Mouse (Mus musculus): ENCODE measurements at regions not wholly inside any gene's neighbourhood (a gene's known extent, or its start where the extent isn't known, plus 50 kb on each side); places are given as distances from the start of the nearest gene placed in this dataset.
A peak's percentile ranks its signal among the peaks of the same experiment; 100 is the strongest.

DNA sequence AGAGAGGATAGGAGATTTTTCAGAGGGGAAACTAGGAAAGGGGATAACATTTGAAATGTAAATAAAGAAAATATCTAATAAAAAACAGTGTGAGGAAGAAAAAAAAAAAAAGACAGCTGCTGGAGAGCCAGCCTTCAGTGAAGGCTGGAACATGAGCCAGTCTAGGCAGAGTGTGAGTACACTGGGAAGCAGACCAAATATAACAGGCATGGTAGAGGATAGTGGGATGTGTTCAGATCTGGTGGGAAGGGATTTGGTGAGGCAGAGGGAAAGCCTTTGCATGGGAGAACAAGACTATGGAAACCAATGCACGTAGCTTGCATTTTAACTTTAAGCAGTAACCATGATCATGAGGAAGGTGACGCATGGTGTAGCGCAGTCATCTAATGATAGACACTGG is 144.5 kb upstream of the Ube2e3 start:
- Histone ChIP-seq H3K27ac (no peak overlapping the region), H3K4me3 (replicated peaks) (no peak overlapping the region), H3K9ac (no peak overlapping the region), H3K9me3 (no peaks in the 10 kb centered on the region), H3K4me2 (no peak overlapping the region), H3K27me3 (replicated peaks) (no peaks in the 10 kb centered on the region), H3K4me1 (no peaks in the 10 kb centered on the region), H3K36me3 (no peaks in the 10 kb centered on the region)
- 87% methylated on average over 3 of the region's 3 CpGs for WGBS
- ATAC-seq (ENCODE audit: insufficient read depth, low FRiP score, low read depth): no peak

GRCm38 (mm10) chr2:78722739-78723138 is 145.2 kb upstream of the Ube2e3 start:
- no peak overlapping the region for H3K9ac ChIP-seq
- H3K9me3 ChIP-seq: no peaks in the 10 kb centered on the region
- H3K4me2 ChIP-seq: no peak overlapping the region
- H3K4me1 ChIP-seq: no peaks in the 10 kb centered on the region
- 56% methylated on average over 6 of the region's 6 CpGs for WGBS
- no peak for ATAC-seq (ENCODE audit: insufficient read depth, low FRiP score, low read depth)
- no peak overlapping the region for H3K27ac ChIP-seq
- no peak overlapping the region for H3K4me3 ChIP-seq (replicated peaks)
- no peaks in the 10 kb centered on the region for H3K27me3 ChIP-seq (replicated peaks)
- no peaks in the 10 kb centered on the region for H3K36me3 ChIP-seq

DNA sequence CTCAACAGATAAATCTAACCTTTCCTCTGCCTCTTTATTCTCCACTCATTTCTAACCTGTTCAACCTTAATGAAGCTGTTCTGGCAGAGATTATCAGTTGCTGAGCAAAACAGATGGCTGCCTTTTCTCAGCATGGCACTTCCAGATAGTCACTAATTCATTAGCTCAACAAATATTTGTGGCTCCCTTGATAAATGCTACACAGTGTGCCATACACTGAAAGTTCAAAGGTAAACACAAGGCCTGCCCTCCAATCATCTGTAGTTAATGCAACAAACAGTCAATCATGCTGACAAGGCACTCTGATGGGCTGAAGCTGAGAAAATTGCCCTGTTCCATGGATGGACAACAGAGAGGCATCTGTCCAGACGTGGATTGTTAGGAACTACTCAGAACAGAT is 149.4 kb upstream of the Ube2e3 start:
- Histone ChIP-seq H3K4me2 (no peak overlapping the region), H3K9ac (no peak overlapping the region), H3K27ac (no peak overlapping the region), H3K36me3 (no peaks in the 10 kb centered on the region), H3K4me1 (no peaks in the 10 kb centered on the region), H3K9me3 (no peaks in the 10 kb centered on the region), H3K4me3 (replicated peaks) (no peak overlapping the region), H3K27me3 (replicated peaks) (no peaks in the 10 kb centered on the region)
- ATAC-seq (ENCODE audit: insufficient read depth, low FRiP score, low read depth): peak; percentile 93
- 31% methylated on average over 1 of the region's 1 CpGs for WGBS

DNA sequence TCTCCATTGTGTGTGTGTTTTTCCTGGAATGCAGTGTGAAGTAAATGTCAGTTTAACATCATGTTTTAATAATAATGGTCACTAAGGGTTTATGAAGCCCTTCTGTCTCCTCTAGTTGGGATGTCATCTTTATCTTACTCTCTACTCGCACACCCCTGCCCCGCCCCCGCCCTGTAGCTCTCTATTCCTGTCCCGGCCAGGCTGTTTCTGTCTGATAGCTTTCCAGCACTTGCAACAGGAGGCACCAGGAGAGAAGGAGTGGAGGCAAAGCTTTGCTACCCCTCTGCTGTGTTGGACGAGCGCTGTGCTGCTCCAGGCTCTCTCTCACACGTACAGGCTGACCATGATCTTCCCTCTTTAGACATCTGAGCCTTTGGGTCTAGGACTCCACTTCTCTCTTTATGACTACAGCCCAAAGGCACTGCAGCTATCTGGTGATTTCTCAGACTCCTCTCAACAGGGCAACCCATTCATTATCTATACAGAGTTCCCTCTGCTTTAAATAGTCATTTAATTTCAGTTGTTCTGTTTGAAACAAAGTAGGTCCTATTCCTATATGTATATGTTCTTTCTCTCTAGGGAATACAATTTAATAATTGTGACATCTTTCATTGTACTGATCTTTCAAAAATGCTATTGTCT is 151.6 kb upstream of the Ube2e3 start:
- Histone ChIP-seq H3K9ac (no peak overlapping the region), H3K36me3 (no peaks in the 10 kb centered on the region), H3K4me2 (no peak overlapping the region), H3K4me3 (replicated peaks) (no peak overlapping the region), H3K27ac (no peak overlapping the region), H3K4me1 (no peaks in the 10 kb centered on the region), H3K27me3 (replicated peaks) (no peaks in the 10 kb centered on the region), H3K9me3 (no peaks in the 10 kb centered on the region)
- 59% methylated on average over 7 of the region's 7 CpGs for WGBS
- ATAC-seq (ENCODE audit: insufficient read depth, low FRiP score, low read depth): peak; percentile 92

DNA sequence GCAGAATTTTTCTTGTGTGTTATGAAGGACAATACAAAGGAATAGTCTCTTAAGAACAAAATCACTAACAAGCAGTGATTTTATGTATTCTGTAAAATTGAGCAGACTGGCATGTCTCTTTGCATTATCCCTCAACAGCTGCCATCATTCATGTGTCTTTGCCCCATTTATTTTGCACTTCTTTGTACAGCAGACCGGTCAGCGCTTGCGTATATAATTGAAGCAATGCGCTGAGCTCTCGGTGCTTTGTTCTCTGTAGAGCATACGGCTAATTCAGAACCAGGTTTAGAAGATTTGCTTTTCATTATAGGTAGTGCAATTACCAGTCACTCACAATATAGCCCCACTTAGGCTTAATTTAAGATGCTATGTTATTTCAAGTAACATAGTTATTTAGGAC is 173.1 kb upstream of the Ube2e3 start:
- no peaks in the 10 kb centered on the region for H3K27me3 ChIP-seq (replicated peaks)
- no peak overlapping the region for H3K4me3 ChIP-seq (replicated peaks)
- no peak overlapping the region for H3K9ac ChIP-seq
- H3K9me3 ChIP-seq: no peaks in the 10 kb centered on the region
- ATAC-seq (ENCODE audit: insufficient read depth, low FRiP score, low read depth): no peak
- no peaks in the 10 kb centered on the region for H3K36me3 ChIP-seq
- no peak overlapping the region for H3K4me2 ChIP-seq
- whole genome bisulfite sequencing: 72% methylated on average over 6 of the region's 6 CpGs
- no peaks in the 10 kb centered on the region for H3K4me1 ChIP-seq
- no peak overlapping the region for H3K27ac ChIP-seq

DNA sequence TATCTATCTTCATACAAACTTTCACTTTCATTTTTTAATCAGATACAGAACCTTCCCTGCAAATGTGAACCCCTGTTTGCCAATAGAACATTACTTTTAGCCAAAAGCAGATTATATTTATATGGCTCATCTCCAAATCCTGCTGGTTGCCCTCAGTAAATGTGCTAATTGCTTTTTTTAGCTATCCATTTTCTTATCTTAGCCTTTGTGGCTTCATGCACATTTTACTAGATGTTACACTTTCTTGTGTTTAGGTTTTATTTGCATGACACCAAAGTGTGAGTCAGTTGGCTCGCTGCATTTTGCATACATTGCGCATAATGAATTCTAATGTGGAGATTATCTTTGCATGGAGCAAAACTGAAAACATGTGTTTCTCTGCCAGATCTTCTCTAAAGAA is 211.3 kb upstream of the Ube2e3 start:
- no peak overlapping the region for H3K27ac ChIP-seq
- ATAC-seq (ENCODE audit: insufficient read depth, low FRiP score, low read depth): no peak
- whole genome bisulfite sequencing: 75% methylated on average over 2 of the region's 2 CpGs
- no peaks in the 10 kb centered on the region for H3K27me3 ChIP-seq (replicated peaks)
- H3K4me2 ChIP-seq: no peak overlapping the region
- H3K4me3 ChIP-seq (replicated peaks): no peak overlapping the region
- H3K9me3 ChIP-seq: no peaks in the 10 kb centered on the region
- H3K4me1 ChIP-seq: no peaks in the 10 kb centered on the region
- H3K36me3 ChIP-seq: no peaks in the 10 kb centered on the region
- no peak overlapping the region for H3K9ac ChIP-seq

DNA sequence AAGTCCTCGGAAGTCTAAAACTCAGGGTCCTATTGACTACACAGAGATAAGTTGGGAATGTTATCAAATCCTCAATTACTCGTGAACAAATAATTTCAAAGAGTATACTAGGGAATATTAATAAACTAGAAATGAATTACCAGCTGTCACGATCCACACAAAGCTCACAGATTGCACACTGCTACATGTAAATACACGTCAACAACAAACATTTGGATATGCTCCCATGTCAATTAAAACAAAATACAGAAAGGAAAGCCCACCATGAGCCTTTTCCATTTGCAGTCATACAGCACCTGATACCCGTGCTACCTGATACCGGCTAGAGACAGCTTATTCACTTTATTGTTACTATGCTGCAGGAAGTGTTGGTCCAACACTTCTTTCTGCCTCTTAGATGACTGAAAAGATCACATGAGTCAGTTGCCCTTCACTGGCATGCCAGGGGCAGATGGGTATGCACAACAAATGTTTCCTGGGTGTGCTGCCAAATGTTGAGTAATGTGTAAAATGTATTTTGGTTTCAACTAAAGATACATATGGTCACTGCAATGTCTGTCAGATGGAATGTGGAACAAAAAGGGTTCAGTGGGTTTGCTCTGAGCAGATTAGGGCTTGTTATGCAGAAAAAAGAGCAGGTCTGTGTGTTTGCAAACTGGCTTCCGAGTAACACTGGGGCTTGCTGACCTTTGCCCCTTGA is 212.6 kb upstream of the Ube2e3 start:
- Histone ChIP-seq H3K9ac (no peak overlapping the region), H3K27ac (no peak overlapping the region), H3K36me3 (no peaks in the 10 kb centered on the region), H3K27me3 (replicated peaks) (no peaks in the 10 kb centered on the region), H3K4me1 (no peaks in the 10 kb centered on the region), H3K4me2 (no peak overlapping the region), H3K4me3 (replicated peaks) (no peak overlapping the region), H3K9me3 (no peaks in the 10 kb centered on the region)
- ATAC-seq (ENCODE audit: insufficient read depth, low FRiP score, low read depth): no peak
- 63% methylated on average over 7 of the region's 7 CpGs for WGBS

- H3K9ac ChIP-seq: no peak overlapping the region
- H3K27me3 ChIP-seq (replicated peaks): no peaks in the 10 kb centered on the region
- H3K4me2 ChIP-seq: no peak overlapping the region
- H3K4me1 ChIP-seq: no peaks in the 10 kb centered on the region
- WGBS: 17% methylated on average over 2 of the region's 2 CpGs
- ATAC-seq (ENCODE audit: insufficient read depth, low FRiP score, low read depth): no peak; the same call in 1 of the 2 replicates
- no peaks in the 10 kb centered on the region for H3K9me3 ChIP-seq
- H3K27ac ChIP-seq: no peak overlapping the region
- no peak overlapping the region for H3K4me3 ChIP-seq (replicated peaks)
- H3K36me3 ChIP-seq: no peaks in the 10 kb centered on the region
Measured at GRCm38 (mm10) chr2:78651549-78651948, 216.4 kb upstream of the Ube2e3 start.

GRCm38 (mm10) chr2:78640361-78640760 is 227.6 kb upstream of the Ube2e3 start:
- Histone ChIP-seq H3K9ac (no peak overlapping the region), H3K4me2 (no peak overlapping the region), H3K4me3 (replicated peaks) (no peak overlapping the region), H3K36me3 (no peaks in the 10 kb centered on the region), H3K4me1 (no peaks in the 10 kb centered on the region), H3K9me3 (no peaks in the 10 kb centered on the region), H3K27me3 (replicated peaks) (no peaks in the 10 kb centered on the region), H3K27ac (no peak overlapping the region)
- ATAC-seq (ENCODE audit: insufficient read depth, low FRiP score, low read depth): no peak
- 65% methylated on average over 6 of the region's 6 CpGs for WGBS

- H3K36me3 ChIP-seq: no peaks in the 10 kb centered on the region
- 75% methylated on average over 4 of the region's 4 CpGs for WGBS
Measured at GRCm38 (mm10) chr2:78625264-78625663, 242.7 kb upstream of the Ube2e3 start.

GRCm38 (mm10) chr2:78606388-78606787 is 261.5 kb upstream of the Ube2e3 start:
- Histone ChIP-seq H3K4me3 (replicated peaks) (no peak overlapping the region), H3K9ac (no peak overlapping the region), H3K9me3 (no peaks in the 10 kb centered on the region), H3K27ac (no peak overlapping the region), H3K4me2 (no peak overlapping the region), H3K27me3 (replicated peaks) (no peaks in the 10 kb centered on the region), H3K36me3 (no peaks in the 10 kb centered on the region), H3K4me1 (no peaks in the 10 kb centered on the region)
- no peak for ATAC-seq (ENCODE audit: insufficient read depth, low FRiP score, low read depth)

More at GRCm38 (mm10) chr2:78625264-78625663, 242.7 kb upstream of the Ube2e3 start:
- Histone ChIP-seq H3K9me3 (no peaks in the 10 kb centered on the region), H3K27ac (no peak overlapping the region), H3K9ac (no peak overlapping the region), H3K4me2 (no peak overlapping the region), H3K27me3 (replicated peaks) (no peaks in the 10 kb centered on the region), H3K4me1 (no peaks in the 10 kb centered on the region), H3K4me3 (replicated peaks) (no peak overlapping the region)
- ATAC-seq (ENCODE audit: insufficient read depth, low FRiP score, low read depth): no peak

GRCm38 (mm10) chr2:78600753-78601152 is 267.2 kb upstream of the Ube2e3 start:
- no peak for ATAC-seq (ENCODE audit: insufficient read depth, low FRiP score, low read depth)
- H3K27me3 ChIP-seq (replicated peaks): no peaks in the 10 kb centered on the region
- 89% methylated on average over 2 of the region's 2 CpGs for WGBS
- H3K4me3 ChIP-seq (replicated peaks): no peak overlapping the region
- H3K4me1 ChIP-seq: no peaks in the 10 kb centered on the region
- no peak overlapping the region for H3K27ac ChIP-seq
- H3K4me2 ChIP-seq: no peak overlapping the region
- no peaks in the 10 kb centered on the region for H3K36me3 ChIP-seq
- H3K9ac ChIP-seq: no peak overlapping the region
- no peaks in the 10 kb centered on the region for H3K9me3 ChIP-seq

DNA sequence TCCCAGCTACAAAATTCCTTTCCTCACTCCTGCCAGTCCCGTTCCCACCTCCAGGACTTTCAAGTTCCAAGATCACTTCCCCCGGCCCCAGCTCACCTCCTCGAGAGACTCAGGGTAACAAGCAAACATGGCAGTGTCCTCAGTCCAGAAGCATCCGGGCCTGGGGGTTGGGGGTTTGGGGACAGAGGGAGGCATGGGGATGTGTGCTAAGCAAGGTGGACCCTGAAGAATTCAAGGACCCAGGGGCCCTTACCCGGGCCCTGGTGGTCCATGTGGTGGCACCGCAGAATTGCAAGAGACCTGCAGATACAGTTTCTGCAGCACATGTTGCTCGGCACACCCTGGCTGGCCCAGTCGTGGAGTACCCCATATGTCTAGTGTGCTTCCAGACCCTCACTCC is 269.9 kb upstream of the Ube2e3 start:
- Histone ChIP-seq H3K4me2 (no peak overlapping the region), H3K9ac (no peak overlapping the region), H3K27ac (no peak overlapping the region), H3K4me3 (replicated peaks) (no peak overlapping the region), H3K9me3 (no peaks in the 10 kb centered on the region), H3K27me3 (replicated peaks) (no peaks in the 10 kb centered on the region), H3K4me1 (no peaks in the 10 kb centered on the region), H3K36me3 (no peaks in the 10 kb centered on the region)
- ATAC-seq (ENCODE audit: insufficient read depth, low FRiP score, low read depth): no peak
- 84% methylated on average over 8 of the region's 8 CpGs for WGBS

Measured in stomach, embryonic 15.5 days (tissue).